Mouse (Mus musculus) liver, adult 2 months (tissue): ENCODE results near the gene Tsen34.
"Not testable (repeated sequence)": the region's sequence is repeated elsewhere in the genome, so short reads cannot be mapped to it uniquely, and the experiment has no call there.

Experiments used
- CTCF ChIP-seq: fragments of 200-500 bp; IDR thresholded peaks from 2 replicates; pipeline ENCODE4 v1.5.1; 2011; ENCODE audit warnings: low read depth, low read length, control low read depth
- POLR2A ChIP-seq: fragments of 200-500 bp; IDR thresholded peaks from 2 replicates; pipeline ENCODE4 v1.6.1; 2011; ENCODE audit warnings: low read length, control low read depth; ENCODE audit not compliant: insufficient read depth; ENCODE audit errors: extremely low read depth

DNA sequence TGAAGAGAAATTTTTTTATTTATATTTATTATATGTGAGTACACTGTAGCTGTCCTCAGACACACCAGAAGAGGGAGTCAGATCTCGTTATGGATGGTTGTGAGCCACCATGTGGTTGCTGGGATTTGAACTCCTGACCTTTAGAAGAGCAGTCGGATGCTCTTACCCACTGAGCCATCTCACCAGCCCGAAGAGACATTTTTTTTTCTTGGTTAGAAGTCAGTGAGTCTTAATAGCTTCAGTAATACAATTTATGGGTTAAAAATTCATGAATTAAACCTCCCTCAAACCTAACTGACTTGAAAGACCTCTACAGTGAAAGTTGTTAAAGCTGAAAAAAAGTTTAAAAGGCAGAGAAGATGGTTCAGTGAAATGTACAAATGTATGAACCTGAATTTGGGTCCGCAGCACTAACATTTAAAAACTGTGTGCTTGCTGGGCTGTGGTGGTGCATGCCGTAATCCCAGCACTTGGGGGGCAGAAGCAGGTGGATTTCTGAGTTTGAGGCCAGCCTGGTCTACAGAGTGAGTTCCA, 15.9 kb downstream of the Tsen34 start:
- TF ChIP-seq POLR2A, CTCF: not testable (repeated sequence)
